Mouse (Mus musculus): Measurements from ENCODE around the gene Snupn.

- TF ChIP-seq POLR2A (IDR thresholded peaks at IDR 0.05; ENCODE audit: borderline replicate concordance, extremely low read depth, insufficient read depth, insufficient read length, poor library complexity, severe bottlenecking) (0 out of 2 replicates have a peak, but pooled peaks have one; percentile 29), CTCF (IDR thresholded peaks at IDR 0.05; ENCODE audit: borderline replicate concordance, extremely low read depth, insufficient read depth, insufficient read length) (peak; percentile 12; the same call in 1 of the 2 replicates)
These were observed 13.2 kb upstream of the Snupn start, which contains the start of gene Imp3 for GRCm38 (mm10) chr9:56937223-56938160.

All from brain, embryonic 14.5 days (tissue).